Mouse (Mus musculus): ENCODE measurements around the gene Nsmce4a. TPM values are rescaled to one million over a fixed set of nuclear protein-coding genes. Genes with fewer than 3 reads are reported as not detected.

Gene Nsmce4a
- total and polyA plus RNA-seq, 3 experiments = 117 to 134 (median 129) TPM

- no peak for DNase-seq (ENCODE audit: low read depth, low spot score)
- H3K27me3 ChIP-seq (ENCODE audit: control insufficient read depth in 1 of 2, insufficient read depth in 2 of 2, low read length in 2 of 2) = no peaks in the 10 kb centered on the region
- no peaks in the 10 kb centered on the region for H3K9me3 ChIP-seq (replicated peaks; ENCODE audit: insufficient read depth, low read length)
- peaks cover 14 to 34% of the 10 kb centered on the region in 2 experiments for H3K36me3 ChIP-seq (ENCODE audit: control insufficient read depth in 1 of 2, insufficient read depth in 2 of 2, low read length in 2 of 2)
- TF ChIP-seq MAX (IDR thresholded peaks at IDR 0.05; ENCODE audit: low read length) (no peak), UBTF (IDR thresholded peaks at IDR 0.05; ENCODE audit: borderline replicate concordance, insufficient read depth, low read depth, low read length) (no peak), TCF12 (IDR thresholded peaks at IDR 0.05; ENCODE audit: low read depth, low read length) (no peak), MYC (IDR thresholded peaks at IDR 0.05; ENCODE audit: low read depth, low read length) (no peak), ETS1 (IDR thresholded peaks at IDR 0.05; ENCODE audit: low read depth, low read length) (no peak), NELFE (IDR thresholded peaks at IDR 0.05; ENCODE audit: low read depth, low read length) (no peak), MXI1 (IDR thresholded peaks at IDR 0.05; ENCODE audit: low read depth, low read length) (no peak), CHD2 (IDR thresholded peaks at IDR 0.05; ENCODE audit: low read length) (no peak), POLR2AphosphoS2 (IDR thresholded peaks at IDR 0.05; ENCODE audit: low read length) (no peak), NRF1 (IDR thresholded peaks at IDR 0.05; ENCODE audit: insufficient read depth, low read depth, low read length, poor library complexity, severe bottlenecking) (no peak), MAFK (IDR thresholded peaks at IDR 0.05; ENCODE audit: borderline replicate concordance, low read depth, low read length) (no peak), ZMIZ1 (IDR thresholded peaks at IDR 0.05; ENCODE audit: low read depth, low read length) (no peak), KAT2A (conservative IDR thresholded peaks at IDR 0.05; ENCODE audit: low read depth, low read length) (no peak)
- H3K4me1 ChIP-seq (ENCODE audit: control insufficient read depth in 1 of 2, insufficient read depth in 2 of 2, low read length in 2 of 2) = peaks cover 3 to 9% of the 10 kb centered on the region in 2 experiments; a peak in 3 of 4 replicates
- H3K79me2 ChIP-seq (ENCODE audit: control insufficient read depth, insufficient read depth, low read length, poor library complexity) = peaks cover 20% of the 10 kb centered on the region
- H3K4me3 ChIP-seq (ENCODE audit: control insufficient read depth in 1 of 2, insufficient read depth in 1 of 2, low read depth in 2 of 2, low read length in 2 of 2) = no peak overlapping the region
- H3K27ac ChIP-seq (ENCODE audit: control insufficient read depth, low read depth, low read length) = no peak overlapping the region
- no peak overlapping the region for H3K9ac ChIP-seq (ENCODE audit: control insufficient read depth, low read depth, low read length, poor library complexity, severe bottlenecking)
These were observed 32.7 kb downstream of the Nsmce4a start for GRCm38 (mm10) chr7:130540176-130540575.

- Histone ChIP-seq H3K79me2 (ENCODE audit: control insufficient read depth, insufficient read depth, low read length, poor library complexity) (0 out of 2 replicates have a peak, but pooled peaks cover 3% of the 10 kb centered on the region), H3K4me1 (ENCODE audit: control insufficient read depth in 1 of 2, insufficient read depth in 2 of 2, low read length in 2 of 2) (peaks cover 0 to 3% of the 10 kb centered on the region in 2 experiments; a peak in 1 of 4 replicates), H3K9me3 (replicated peaks; ENCODE audit: insufficient read depth, low read length) (no peaks in the 10 kb centered on the region), H3K4me3 (ENCODE audit: control insufficient read depth in 1 of 2, insufficient read depth in 1 of 2, low read depth in 2 of 2, low read length in 2 of 2) (no peak overlapping the region), H3K9ac (ENCODE audit: control insufficient read depth, low read depth, low read length, poor library complexity, severe bottlenecking) (no peak overlapping the region), H3K27me3 (ENCODE audit: control insufficient read depth in 1 of 2, insufficient read depth in 2 of 2, low read length in 2 of 2) (no peaks in the 10 kb centered on the region), H3K27ac (ENCODE audit: control insufficient read depth, low read depth, low read length) (no peak overlapping the region), H3K36me3 (ENCODE audit: control insufficient read depth in 1 of 2, insufficient read depth in 2 of 2, low read length in 2 of 2) (peaks cover 12 to 34% of the 10 kb centered on the region in 2 experiments; a peak in 3 of 4 replicates)
- DNase-seq (ENCODE audit: low read depth, low spot score) = no peak
- no peak for TF ChIP-seq UBTF (IDR thresholded peaks at IDR 0.05; ENCODE audit: borderline replicate concordance, insufficient read depth, low read depth, low read length)
- no peak for TF ChIP-seq TBP (IDR thresholded peaks at IDR 0.05; ENCODE audit: low read depth, low read length)
These were observed 35.9 kb downstream of the Nsmce4a start for GRCm38 (mm10) chr7:130537068-130537467.

GRCm38 (mm10) chr7:130535174-130535573 lies 37.7 kb downstream of the Nsmce4a start:
- no peak overlapping the region for H3K9ac ChIP-seq (ENCODE audit: control insufficient read depth, low read depth, low read length, poor library complexity, severe bottlenecking)
- peak; percentile 34 for DNase-seq (ENCODE audit: low read depth, low spot score)
- TF ChIP-seq BHLHE40 (IDR thresholded peaks at IDR 0.05; ENCODE audit: borderline replicate concordance, low read depth, low read length) (no peak), CTCF (IDR thresholded peaks at IDR 0.05 in 2 of 3, conservative IDR thresholded peaks at IDR 0.05 in 1 of 3; ENCODE audit: control insufficient read depth in 1 of 3, insufficient read depth in 1 of 3, low read depth in 2 of 3, low read length in 3 of 3, poor library complexity in 1 of 3, severe bottlenecking in 1 of 3) (peak; percentile 11 to 31 (median 26); a peak in 2 of 6 replicates), TAL1 (IDR thresholded peaks at IDR 0.05; ENCODE audit: low read length) (no peak), JUND (IDR thresholded peaks at IDR 0.05; ENCODE audit: low read depth, low read length) (no peak), EP300 (IDR thresholded peaks at IDR 0.05; ENCODE audit: low read depth in 1 of 2, low read length in 2 of 2) (no peak), TCF12 (IDR thresholded peaks at IDR 0.05; ENCODE audit: low read depth, low read length) (no peak), RAD21 (IDR thresholded peaks at IDR 0.05; ENCODE audit: low read depth, low read length) (no peak)
- no peaks in the 10 kb centered on the region for H3K9me3 ChIP-seq (replicated peaks; ENCODE audit: insufficient read depth, low read length)
- H3K27ac ChIP-seq (ENCODE audit: control insufficient read depth, low read depth, low read length) = no peak overlapping the region
- no peak overlapping the region for H3K4me3 ChIP-seq (ENCODE audit: control insufficient read depth in 1 of 2, insufficient read depth in 1 of 2, low read depth in 2 of 2, low read length in 2 of 2)
- peaks cover 12 to 35% of the 10 kb centered on the region in 2 experiments; a peak in 3 of 4 replicates for H3K36me3 ChIP-seq (ENCODE audit: control insufficient read depth in 1 of 2, insufficient read depth in 2 of 2, low read length in 2 of 2)
- H3K27me3 ChIP-seq (ENCODE audit: control insufficient read depth in 1 of 2, insufficient read depth in 2 of 2, low read length in 2 of 2) = no peaks in the 10 kb centered on the region
- no peaks in the 10 kb centered on the region for H3K79me2 ChIP-seq (ENCODE audit: control insufficient read depth, insufficient read depth, low read length, poor library complexity)
- peaks cover 0 to 3% of the 10 kb centered on the region in 2 experiments; a peak in 1 of 4 replicates for H3K4me1 ChIP-seq (ENCODE audit: control insufficient read depth in 1 of 2, insufficient read depth in 2 of 2, low read length in 2 of 2)

Measured in MEL (cell line).